Mouse (Mus musculus): ENCODE results near the gene Jmjd4. TPM values are rescaled to one million over a fixed set of nuclear protein-coding genes. Genes with fewer than 3 reads are reported as not detected.

Jmjd4 gene
- polyA plus RNA-seq, 1 experiment from 2014 or later: 8.8 TPM

DNA sequence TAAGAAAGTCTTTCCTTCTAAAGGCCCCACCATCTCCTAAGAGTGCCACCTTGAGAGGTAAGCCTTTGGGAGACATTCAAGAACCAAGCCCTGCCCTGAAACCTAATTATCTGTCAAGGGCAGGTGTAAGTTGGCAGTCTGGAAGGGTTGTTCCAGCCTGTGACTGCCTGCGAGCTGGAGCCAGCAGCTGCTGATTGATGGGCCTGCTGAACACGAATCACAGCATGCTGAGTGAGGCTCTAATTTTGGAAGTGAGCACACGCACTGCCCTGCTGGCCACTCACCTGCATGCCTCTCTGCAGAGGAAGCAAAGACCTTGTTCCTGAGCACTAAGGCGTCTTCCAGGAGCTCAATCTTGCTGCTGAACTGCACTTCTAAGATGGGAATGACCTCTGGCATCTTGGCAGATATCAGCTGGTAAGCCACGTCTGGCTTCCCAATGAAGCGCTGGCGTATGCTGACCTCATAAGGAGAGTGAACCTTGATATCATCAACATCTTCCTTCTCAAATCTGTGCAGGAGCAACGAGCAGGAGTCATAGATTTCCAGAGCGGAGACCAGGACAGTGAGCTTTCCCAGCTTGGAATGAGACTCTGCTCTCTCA, 21.7 kb upstream of the Jmjd4 start:
- Histone ChIP-seq H3K36me3 (peaks cover 25% of the 10 kb centered on the region), H3K9ac (no peak overlapping the region), H3K4me3 (no peak overlapping the region), H3K27me3 (no peaks in the 10 kb centered on the region), H3K27ac (no peak overlapping the region), H3K4me1 (replicated peaks) (peaks cover 9% of the 10 kb centered on the region), H3K4me2 (no peak overlapping the region), H3K9me3 (replicated peaks) (no peaks in the 10 kb centered on the region)
- 61% methylated on average over 9 of the region's 9 CpGs for WGBS
- no peak; the same call in 1 of the 2 replicates for ATAC-seq (replicated peaks; ENCODE audit: insufficient number of reproducible peaks, insufficient read depth, low FRiP score, low read depth)

DNA sequence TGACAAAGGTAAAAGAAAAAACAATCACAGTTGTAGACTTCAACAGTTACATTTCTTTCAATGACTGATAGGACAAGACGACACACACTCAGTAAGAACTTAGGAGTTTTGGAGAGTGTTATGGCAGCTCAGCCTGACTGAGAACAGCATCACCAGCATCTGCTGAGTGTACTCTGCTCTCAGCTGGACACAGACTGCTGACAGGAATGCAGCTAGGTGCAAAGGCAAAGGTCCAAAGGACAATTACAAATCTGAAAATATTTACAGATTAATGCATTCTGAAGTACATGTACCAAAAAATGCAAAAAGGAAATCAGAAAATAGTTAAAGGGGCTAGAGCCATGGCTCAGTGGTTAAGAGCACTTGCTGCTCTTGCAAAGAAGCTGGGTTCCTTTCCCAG, 19.9 kb upstream of the Jmjd4 start:
- peaks cover 9% of the 10 kb centered on the region for H3K4me1 ChIP-seq (replicated peaks)
- H3K27me3 ChIP-seq: no peaks in the 10 kb centered on the region
- no peak overlapping the region for H3K4me2 ChIP-seq
- no peak overlapping the region for H3K9ac ChIP-seq
- H3K36me3 ChIP-seq: peaks cover 17% of the 10 kb centered on the region
- 57% methylated on average over 1 of the region's 1 CpGs for WGBS
- H3K27ac ChIP-seq: no peak overlapping the region
- H3K9me3 ChIP-seq (replicated peaks): no peaks in the 10 kb centered on the region
- no peak overlapping the region for H3K4me3 ChIP-seq
- no peak for ATAC-seq (replicated peaks; ENCODE audit: insufficient number of reproducible peaks, insufficient read depth, low FRiP score, low read depth)

DNA sequence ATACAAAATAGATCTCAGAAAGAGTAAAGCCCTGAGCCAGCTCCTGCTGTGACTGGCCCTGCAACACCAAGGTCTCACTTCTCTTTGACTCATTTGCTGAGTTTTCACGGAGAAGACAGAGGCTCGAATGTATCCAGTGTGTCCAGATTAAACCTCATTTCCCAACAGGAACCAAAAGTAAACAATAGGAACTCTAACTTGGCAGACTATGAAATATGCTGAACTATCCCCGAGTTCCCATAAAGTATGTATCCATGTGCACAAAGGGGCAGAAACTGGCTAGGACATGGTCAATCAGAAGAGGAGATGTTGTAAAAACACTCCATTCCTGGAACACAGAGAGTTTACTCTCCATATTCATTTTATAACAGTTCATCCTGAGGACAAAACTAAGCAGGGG, 17.6 kb upstream of the Jmjd4 start:
- no peak for ATAC-seq (replicated peaks; ENCODE audit: insufficient number of reproducible peaks, insufficient read depth, low FRiP score, low read depth)
- H3K27ac ChIP-seq: no peak overlapping the region
- H3K36me3 ChIP-seq: peaks cover 23% of the 10 kb centered on the region
- no peak overlapping the region for H3K4me2 ChIP-seq
- no peak overlapping the region for H3K9ac ChIP-seq
- H3K27me3 ChIP-seq: no peaks in the 10 kb centered on the region
- no peaks in the 10 kb centered on the region for H3K9me3 ChIP-seq (replicated peaks)
- WGBS: 53% methylated on average over 3 of the region's 3 CpGs
- 0 out of 2 replicates have a peak, but pooled peaks cover 2% of the 10 kb centered on the region for H3K4me1 ChIP-seq (replicated peaks)
- no peak overlapping the region for H3K4me3 ChIP-seq

DNA sequence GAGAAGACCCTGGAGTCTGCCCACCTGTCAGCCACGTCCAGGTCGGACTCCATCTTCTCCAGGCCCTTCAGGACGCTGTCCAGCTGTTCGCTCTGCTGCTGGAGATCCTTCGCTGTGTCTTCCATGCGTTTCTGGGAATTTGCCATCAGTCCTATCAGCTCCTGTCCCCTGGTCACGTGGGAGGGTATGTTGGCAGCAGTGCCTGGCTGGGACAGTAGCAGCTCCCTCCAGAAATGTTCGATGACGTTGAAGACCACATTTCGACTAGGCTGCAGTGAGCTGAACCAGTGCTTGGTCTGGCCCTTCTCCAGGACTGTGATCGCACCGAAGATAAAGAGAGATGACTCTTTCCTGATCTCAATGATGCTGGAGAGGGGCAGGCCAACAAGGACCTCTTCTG, 11.9 kb upstream of the Jmjd4 start:
- H3K27ac ChIP-seq: no peak overlapping the region
- H3K9ac ChIP-seq: no peak overlapping the region
- H3K4me3 ChIP-seq: no peak overlapping the region
- no peak overlapping the region for H3K4me2 ChIP-seq
- 0 out of 2 replicates have a peak, but pooled peaks cover 1% of the 10 kb centered on the region for H3K4me1 ChIP-seq (replicated peaks)
- H3K27me3 ChIP-seq: no peaks in the 10 kb centered on the region
- peaks cover 28% of the 10 kb centered on the region for H3K36me3 ChIP-seq
- no peaks in the 10 kb centered on the region for H3K9me3 ChIP-seq (replicated peaks)
- WGBS: 83% methylated on average over 12 of the region's 12 CpGs
- no peak for ATAC-seq (replicated peaks; ENCODE audit: insufficient number of reproducible peaks, insufficient read depth, low FRiP score, low read depth)

DNA sequence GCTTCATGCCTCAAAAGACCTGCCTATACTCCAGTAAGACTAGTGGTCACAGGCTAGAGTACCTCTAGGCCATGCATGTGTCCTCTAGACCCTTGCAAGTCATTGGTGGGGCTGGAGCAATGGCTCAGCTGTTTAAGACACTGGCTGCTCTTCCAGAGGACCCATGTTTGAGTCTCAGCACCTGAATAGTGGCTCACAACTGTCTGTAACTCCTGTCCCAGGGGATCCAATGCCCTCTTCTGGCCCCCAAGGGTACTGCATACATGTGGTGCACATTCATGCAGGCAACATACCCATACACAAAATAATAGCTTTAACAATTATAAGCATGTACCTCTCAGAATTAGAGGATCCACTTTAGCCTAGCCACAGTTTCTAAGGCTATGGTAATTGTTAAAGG, 6.7 kb upstream of the Jmjd4 start:
- Histone ChIP-seq H3K9ac (no peak overlapping the region), H3K4me3 (no peak overlapping the region), H3K9me3 (replicated peaks) (no peaks in the 10 kb centered on the region), H3K4me2 (no peak overlapping the region), H3K27me3 (no peaks in the 10 kb centered on the region), H3K27ac (no peak overlapping the region), H3K4me1 (replicated peaks) (no peaks in the 10 kb centered on the region), H3K36me3 (peaks cover 6% of the 10 kb centered on the region; the same call in 1 of the 2 replicates)
- ATAC-seq (replicated peaks; ENCODE audit: insufficient number of reproducible peaks, insufficient read depth, low FRiP score, low read depth): no peak

DNA sequence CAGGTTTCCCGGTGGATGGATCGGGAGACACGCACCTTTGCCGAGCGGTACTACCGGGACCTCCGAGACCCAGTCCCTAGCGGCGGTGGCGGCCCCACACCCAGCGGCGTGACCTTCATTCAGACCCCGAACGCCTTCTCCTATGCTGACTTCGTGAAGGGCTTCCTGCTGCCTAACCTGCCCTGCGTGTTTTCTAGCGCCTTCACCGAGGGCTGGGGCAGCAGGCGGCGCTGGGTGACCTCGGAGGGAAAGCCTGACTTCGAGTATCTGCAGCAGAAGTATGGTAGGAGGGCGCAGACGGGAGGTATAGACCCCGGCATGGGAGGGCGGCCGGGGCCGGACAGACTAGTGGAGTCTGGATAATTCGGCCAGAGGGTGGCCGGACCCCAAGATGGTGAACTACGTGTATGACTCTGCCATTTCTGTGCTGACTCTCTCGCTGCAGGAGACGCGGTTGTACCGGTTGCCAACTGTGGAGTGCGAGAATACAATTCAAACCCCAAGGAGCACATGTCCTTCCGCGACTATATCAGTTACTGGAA, 456 bp downstream of the Jmjd4 start:
- peaks cover 34% of the 10 kb centered on the region for H3K36me3 ChIP-seq
- no peaks in the 10 kb centered on the region for H3K9me3 ChIP-seq (replicated peaks)
- H3K4me3 ChIP-seq: peak overlapping the region; percentile 92
- H3K9ac ChIP-seq: peak overlapping the region; percentile 80
- peak; percentile 54 for ATAC-seq (replicated peaks; ENCODE audit: insufficient number of reproducible peaks, insufficient read depth, low FRiP score, low read depth)
- peaks cover 22% of the 10 kb centered on the region for H3K4me1 ChIP-seq (replicated peaks)
- peak overlapping the region; percentile 82 for H3K4me2 ChIP-seq
- H3K27me3 ChIP-seq: no peaks in the 10 kb centered on the region
- WGBS: under 1% methylated on average over 38 of the region's 38 CpGs
- peak overlapping the region; percentile 82 for H3K27ac ChIP-seq

DNA sequence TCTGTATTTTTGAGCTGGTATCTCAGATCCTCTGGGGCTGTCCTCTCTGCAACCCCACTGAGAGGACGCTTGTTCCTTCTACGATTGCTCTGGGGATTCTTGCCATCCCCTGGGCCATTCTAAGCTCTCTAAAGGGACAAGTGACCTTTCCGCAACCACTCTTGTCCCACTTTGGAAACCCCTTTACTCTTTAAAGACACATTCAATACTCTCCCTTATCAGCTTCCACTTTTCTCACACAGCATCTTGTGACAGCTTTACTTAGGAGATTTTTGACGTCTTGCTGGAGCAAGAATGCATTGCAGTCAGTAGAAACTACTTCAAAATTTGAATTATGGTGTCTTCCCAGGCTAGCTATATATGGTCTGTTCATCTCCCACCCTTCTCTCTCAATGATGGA, 1.2 kb downstream of the Jmjd4 start, which contains the start of gene Snap47:
Snap47 (minus strand) TSS at position 101 of the 400 bp plus-strand sequence.
- Histone ChIP-seq H3K36me3 (peaks cover 42% of the 10 kb centered on the region), H3K27ac (peak within 1 kb of the TSS; percentile 82), H3K27me3 (no peaks in the 10 kb centered on the region), H3K9me3 (replicated peaks) (no peaks in the 10 kb centered on the region), H3K4me3 (peak within 1 kb of the TSS; percentile 92), H3K9ac (peak within 1 kb of the TSS; percentile 80), H3K4me2 (peak within 1 kb of the TSS; percentile 82), H3K4me1 (replicated peaks) (peaks cover 22% of the 10 kb centered on the region)
- ATAC-seq (replicated peaks; ENCODE audit: insufficient number of reproducible peaks, insufficient read depth, low FRiP score, low read depth): no peak
- 60% methylated on average over 4 of the region's 4 CpGs for WGBS

DNA sequence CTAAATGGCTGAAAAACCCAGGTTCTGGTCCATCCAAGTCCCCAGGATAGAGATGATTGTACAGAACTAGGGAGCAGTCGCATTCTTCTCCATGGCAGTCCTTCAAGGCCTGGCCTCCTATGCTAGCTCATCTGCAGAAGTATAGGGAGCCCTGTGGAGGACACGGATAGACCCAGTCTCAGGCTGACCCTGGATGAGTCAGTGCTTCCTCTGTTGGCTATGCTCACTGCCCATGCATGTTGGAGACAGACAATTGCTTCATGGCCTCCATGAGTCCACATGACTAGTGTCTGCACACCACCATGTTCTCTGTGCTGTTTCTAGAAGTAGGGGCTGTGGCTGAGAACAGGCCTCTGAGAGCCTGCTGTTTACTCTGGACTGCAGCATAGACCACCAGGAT, 6.5 kb downstream of the Jmjd4 start:
- Histone ChIP-seq H3K4me2 (no peak overlapping the region), H3K4me3 (no peak overlapping the region), H3K4me1 (replicated peaks) (peaks cover 22% of the 10 kb centered on the region), H3K27ac (no peak overlapping the region), H3K27me3 (no peaks in the 10 kb centered on the region), H3K9me3 (replicated peaks) (no peaks in the 10 kb centered on the region), H3K36me3 (peaks cover 62% of the 10 kb centered on the region), H3K9ac (no peak overlapping the region)
- no peak for ATAC-seq (replicated peaks; ENCODE audit: insufficient number of reproducible peaks, insufficient read depth, low FRiP score, low read depth)
- WGBS: 87% methylated on average over 2 of the region's 2 CpGs

DNA sequence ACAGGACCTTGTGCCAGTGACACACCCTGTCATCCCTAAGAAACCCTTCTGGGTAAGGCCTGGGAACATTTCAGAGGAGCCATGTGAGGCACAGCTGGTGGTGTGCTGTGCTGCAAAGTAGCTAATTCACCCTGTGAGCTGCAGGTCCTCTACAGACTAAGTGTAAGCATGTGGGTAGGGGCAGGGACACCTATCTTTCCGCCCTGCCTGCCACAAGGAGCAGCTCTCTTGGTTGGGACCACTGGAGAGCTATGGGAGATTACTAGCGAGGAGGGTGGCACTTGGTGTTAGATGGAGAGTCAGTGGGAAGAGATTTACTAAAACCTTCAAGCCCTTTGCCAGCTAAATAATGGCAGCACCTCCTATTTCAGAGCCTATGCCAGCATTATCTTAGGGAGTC, 7.0 kb downstream of the Jmjd4 start:
- H3K4me3 ChIP-seq: no peak overlapping the region
- H3K9ac ChIP-seq: no peak overlapping the region
- H3K36me3 ChIP-seq: peaks cover 60% of the 10 kb centered on the region
- peaks cover 19% of the 10 kb centered on the region for H3K4me1 ChIP-seq (replicated peaks)
- 89% methylated on average over 2 of the region's 2 CpGs for WGBS
- no peak overlapping the region for H3K4me2 ChIP-seq
- H3K27me3 ChIP-seq: no peaks in the 10 kb centered on the region
- no peak overlapping the region for H3K27ac ChIP-seq
- ATAC-seq (replicated peaks; ENCODE audit: insufficient number of reproducible peaks, insufficient read depth, low FRiP score, low read depth): no peak
- H3K9me3 ChIP-seq (replicated peaks): no peaks in the 10 kb centered on the region

DNA sequence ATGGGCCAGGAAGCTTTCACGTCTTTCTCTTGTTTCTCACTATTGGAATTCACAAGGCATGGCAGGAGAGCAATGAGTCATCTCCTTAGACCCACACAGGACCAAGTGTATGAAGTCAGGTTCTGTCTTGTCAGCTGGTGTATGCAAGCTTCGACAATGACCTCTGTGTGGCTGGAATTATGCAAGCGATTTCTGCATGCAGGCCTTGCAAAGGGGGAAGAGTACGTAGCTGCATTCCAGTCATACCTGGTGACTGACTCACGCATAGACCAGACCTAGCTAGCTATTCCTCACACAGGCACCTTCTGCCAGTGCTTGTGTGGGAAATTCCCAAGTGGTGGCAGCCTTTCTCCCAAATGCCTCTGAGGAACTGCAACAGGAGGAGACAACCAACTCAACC, 9.1 kb downstream of the Jmjd4 start:
- H3K4me3 ChIP-seq: no peak overlapping the region
- peaks cover 66% of the 10 kb centered on the region for H3K36me3 ChIP-seq
- peaks cover 19% of the 10 kb centered on the region for H3K4me1 ChIP-seq (replicated peaks)
- 9% methylated on average over 5 of the region's 5 CpGs for WGBS
- no peaks in the 10 kb centered on the region for H3K27me3 ChIP-seq
- no peak overlapping the region for H3K9ac ChIP-seq
- H3K4me2 ChIP-seq: 0 out of 2 replicates have a peak overlapping the region, but pooled peaks have one; percentile 19
- peak; percentile 94 for ATAC-seq (replicated peaks; ENCODE audit: insufficient number of reproducible peaks, insufficient read depth, low FRiP score, low read depth)
- peak overlapping the region; percentile 89 for H3K27ac ChIP-seq
- H3K9me3 ChIP-seq (replicated peaks): peaks cover 19% of the 10 kb centered on the region

DNA sequence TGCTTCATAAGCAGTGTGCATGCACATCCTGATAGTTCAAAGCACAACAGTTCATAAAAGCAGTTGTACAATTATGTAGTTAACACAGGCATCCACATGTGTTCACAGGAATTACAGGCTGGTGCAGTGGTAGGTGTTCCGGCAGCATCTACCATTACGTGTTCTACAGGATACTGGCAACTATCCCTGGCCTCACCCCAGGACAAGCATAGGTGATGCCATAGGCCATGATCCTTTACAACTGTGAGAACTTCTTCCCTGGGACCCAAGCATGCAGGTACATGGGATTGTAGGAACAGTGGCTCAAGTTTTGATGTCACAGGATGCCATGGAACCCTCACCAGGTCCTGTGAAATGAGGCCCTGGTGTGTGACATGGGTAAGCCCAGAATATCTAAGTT, 10.6 kb downstream of the Jmjd4 start:
- Histone ChIP-seq H3K36me3 (peaks cover 67% of the 10 kb centered on the region), H3K9ac (no peak overlapping the region), H3K9me3 (replicated peaks) (peaks cover 27% of the 10 kb centered on the region), H3K4me2 (no peak overlapping the region), H3K4me3 (no peak overlapping the region), H3K27ac (no peak overlapping the region), H3K4me1 (replicated peaks) (peaks cover 19% of the 10 kb centered on the region), H3K27me3 (no peaks in the 10 kb centered on the region)
- 95% methylated on average over 2 of the region's 2 CpGs for WGBS
- ATAC-seq (replicated peaks; ENCODE audit: insufficient number of reproducible peaks, insufficient read depth, low FRiP score, low read depth): no peak

Data from heart, embryonic 15.5 days (tissue).